Mouse (Mus musculus) midbrain, embryonic 16.5 days (tissue): ENCODE measurements at regions not wholly inside any gene's neighbourhood (a gene's known extent, or its start where the extent isn't known, plus 50 kb on each side); places are given as distances from the start of the nearest gene placed in this dataset.

Experiments used
- ATAC-seq: fragments of 200-750 bp; cut with Nextera tagmentation; 2 replicates; pipeline ENCODE4 v1.8.0; 2017; ENCODE audit warnings: moderate TSS enrichment
- H3K27ac ChIP-seq: fragments of 300-500 bp; sonication (generic); 2 replicates; pipeline ENCODE4 v1.5.1; 2014; ENCODE audit warnings: mild to moderate bottlenecking, low read length, mixed read lengths
- H3K27me3 ChIP-seq: fragments of 300-500 bp; sonication (generic); 2 replicates; pipeline ENCODE4 v1.6.1; 2014; ENCODE audit warnings: low read depth, low read length, mixed read lengths; ENCODE audit not compliant: control insufficient read depth, insufficient read depth
- H3K36me3 ChIP-seq: fragments of 300-500 bp; sonication (generic); 2 replicates; pipeline ENCODE4 v1.6.1; 2014; ENCODE audit warnings: mild to moderate bottlenecking, low read length, moderate library complexity, mixed read lengths; ENCODE audit not compliant: control insufficient read depth, insufficient read depth
- H3K4me1 ChIP-seq: fragments of 300-500 bp; sonication (generic); 2 replicates; pipeline ENCODE4 v1.6.1; 2014; ENCODE audit warnings: mild to moderate bottlenecking, low read length, mixed read lengths; ENCODE audit not compliant: control insufficient read depth, insufficient read depth
- H3K4me2 ChIP-seq: fragments of 300-500 bp; sonication (generic); 2 replicates; pipeline ENCODE4 v1.6.1; 2014; ENCODE audit warnings: mild to moderate bottlenecking, low read length, mixed read lengths
- H3K4me3 ChIP-seq: fragments of 300-500 bp; sonication (generic); 2 replicates; pipeline ENCODE4 v1.5.1; 2014; ENCODE audit warnings: low read depth, mild to moderate bottlenecking, low read length, moderate library complexity, mixed read lengths
- H3K9ac ChIP-seq: fragments of 300-500 bp; sonication (generic); 2 replicates; pipeline ENCODE4 v1.6.1; 2014; ENCODE audit warnings: low read depth, low read length, mixed read lengths
- H3K9me3 ChIP-seq: fragments of 300-500 bp; sonication (generic); replicated peaks from 2 replicates; pipeline ENCODE4 v1.6.1; 2014; ENCODE audit warnings: mild to moderate bottlenecking, low read length, mixed read lengths; ENCODE audit not compliant: control insufficient read depth, poor library complexity, severe bottlenecking
- WGBS: fragments of 180-500 bp; shearing (Covaris S2); extraction: QIAGEN DNeasy Blood & Tissue Kit; methylation state at CpG from one replicate; pipeline ENCODE4 v1.1.7; 2014; 5-methylcytosine and 5-hydroxymethylcytosine counted together

DNA sequence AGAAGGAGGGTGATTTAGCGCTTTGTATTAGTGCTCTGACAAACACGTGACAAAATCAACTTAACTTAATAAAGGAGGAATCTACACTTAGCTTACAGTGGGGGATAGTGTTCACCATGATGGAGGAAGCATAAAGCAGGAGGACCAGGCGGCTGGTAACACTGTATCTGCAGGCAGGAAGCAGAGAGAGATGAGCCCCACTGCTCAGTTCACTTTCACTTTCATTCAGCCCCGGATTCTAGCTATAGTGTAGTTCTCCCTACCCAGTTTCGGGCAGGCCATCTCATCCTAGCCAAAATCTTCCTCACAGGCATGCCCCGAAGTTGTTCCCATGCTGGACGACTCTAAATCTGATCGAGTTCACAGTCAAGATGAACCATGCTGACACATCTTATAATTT, 71.3 kb upstream of the Ado start:
- no peak for ATAC-seq
- Histone ChIP-seq H3K27me3 (no peaks in the 10 kb centered on the region), H3K4me1 (no peaks in the 10 kb centered on the region), H3K4me2 (no peak overlapping the region), H3K36me3 (no peaks in the 10 kb centered on the region), H3K9ac (no peak overlapping the region), H3K27ac (no peak overlapping the region), H3K9me3 (no peaks in the 10 kb centered on the region), H3K4me3 (no peak overlapping the region)
- WGBS = 82% methylated on average over 8 of the region's 8 CpGs

- Histone ChIP-seq H3K27ac (no peak overlapping the region), H3K9ac (no peak overlapping the region), H3K27me3 (no peaks in the 10 kb centered on the region), H3K4me2 (no peak overlapping the region), H3K4me3 (no peak overlapping the region), H3K36me3 (no peaks in the 10 kb centered on the region), H3K4me1 (no peaks in the 10 kb centered on the region), H3K9me3 (no peaks in the 10 kb centered on the region)
- no peak for ATAC-seq
- 83% methylated on average over 5 of the region's 5 CpGs for WGBS
Observed at GRCm38 (mm10) chr10:67618112-67618511, 69.4 kb upstream of the Ado start.

DNA sequence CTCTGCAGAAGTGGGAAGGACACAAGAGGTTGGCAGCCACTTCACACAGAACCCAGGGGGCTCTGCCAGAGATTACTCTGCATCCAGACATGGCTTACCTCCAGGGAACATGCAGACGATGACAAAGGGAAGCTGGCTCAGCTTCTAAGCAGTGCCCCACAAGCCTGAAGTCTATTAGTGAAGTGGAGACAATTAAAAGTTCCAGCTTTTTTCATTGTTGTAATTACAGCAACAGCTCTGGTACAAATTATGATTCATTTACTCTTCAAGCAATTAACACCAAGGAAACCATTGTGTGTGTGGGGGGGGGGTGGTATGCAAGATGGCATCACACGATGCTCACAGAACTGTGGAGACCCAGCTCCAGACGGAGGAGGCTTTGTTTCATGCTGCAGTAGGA, 66.3 kb upstream of the Ado start:
- no peak for ATAC-seq
- 51% methylated on average over 3 of the region's 3 CpGs for WGBS
- Histone ChIP-seq H3K36me3 (no peaks in the 10 kb centered on the region), H3K9ac (no peak overlapping the region), H3K27ac (no peak overlapping the region), H3K4me3 (no peak overlapping the region), H3K4me2 (no peak overlapping the region), H3K27me3 (no peaks in the 10 kb centered on the region), H3K4me1 (no peaks in the 10 kb centered on the region), H3K9me3 (no peaks in the 10 kb centered on the region)

GRCm38 (mm10) chr10:67610689-67611088, 61.9 kb upstream of the Ado start:
- WGBS = 90% methylated on average over 6 of the region's 6 CpGs
- Histone ChIP-seq H3K4me2 (no peak overlapping the region), H3K9me3 (no peaks in the 10 kb centered on the region), H3K36me3 (no peaks in the 10 kb centered on the region), H3K4me3 (no peak overlapping the region), H3K27me3 (no peaks in the 10 kb centered on the region), H3K9ac (no peak overlapping the region), H3K4me1 (no peaks in the 10 kb centered on the region), H3K27ac (no peak overlapping the region)
- no peak for ATAC-seq

DNA sequence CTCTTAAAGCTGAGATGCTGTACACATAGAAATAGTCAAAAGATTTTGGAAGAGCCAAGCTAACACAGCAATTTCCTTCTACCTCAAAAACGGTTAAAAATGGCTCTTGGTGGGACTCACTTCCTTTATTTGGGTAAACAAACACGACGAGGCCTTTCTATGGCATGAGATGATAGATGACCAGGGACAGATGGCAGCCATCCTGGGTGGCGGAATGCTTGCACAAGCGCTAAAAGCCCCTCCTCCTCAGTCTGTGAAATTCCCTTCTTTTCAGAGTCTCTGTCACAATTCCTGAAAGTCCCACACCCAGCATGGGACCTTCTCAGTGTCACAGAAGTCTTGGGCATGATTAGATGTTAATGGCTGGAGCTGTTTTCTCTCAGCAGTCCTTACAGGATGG, 59.3 kb upstream of the Ado start:
- H3K9ac ChIP-seq = no peak overlapping the region
- H3K27ac ChIP-seq = no peak overlapping the region
- no peaks in the 10 kb centered on the region for H3K36me3 ChIP-seq
- H3K27me3 ChIP-seq = no peaks in the 10 kb centered on the region
- no peak for ATAC-seq
- H3K4me1 ChIP-seq = no peaks in the 10 kb centered on the region
- no peaks in the 10 kb centered on the region for H3K9me3 ChIP-seq
- no peak overlapping the region for H3K4me2 ChIP-seq
- H3K4me3 ChIP-seq = no peak overlapping the region
- WGBS = 72% methylated on average over 5 of the region's 5 CpGs

- no peak overlapping the region for H3K4me3 ChIP-seq
- WGBS = 81% methylated on average over 9 of the region's 9 CpGs
Observed at GRCm38 (mm10) chr10:67607297-67608032, 58.7 kb upstream of the Ado start.

GRCm38 (mm10) chr10:67606739-67607138, 58.0 kb upstream of the Ado start:
- 81% methylated on average over 1 of the region's 1 CpGs for WGBS
- no peak overlapping the region for H3K4me3 ChIP-seq
- H3K9ac ChIP-seq = no peak overlapping the region
- H3K9me3 ChIP-seq = no peaks in the 10 kb centered on the region
- no peaks in the 10 kb centered on the region for H3K27me3 ChIP-seq
- H3K4me1 ChIP-seq = no peaks in the 10 kb centered on the region
- H3K27ac ChIP-seq = no peak overlapping the region
- H3K4me2 ChIP-seq = no peak overlapping the region
- no peak for ATAC-seq
- no peaks in the 10 kb centered on the region for H3K36me3 ChIP-seq

More at GRCm38 (mm10) chr10:67607297-67608032, 58.7 kb upstream of the Ado start:
- ATAC-seq = no peak
- H3K9me3 ChIP-seq = no peaks in the 10 kb centered on the region
- no peaks in the 10 kb centered on the region for H3K4me1 ChIP-seq
- H3K4me2 ChIP-seq = no peak overlapping the region
- H3K9ac ChIP-seq = no peak overlapping the region
- H3K36me3 ChIP-seq = no peaks in the 10 kb centered on the region
- no peak overlapping the region for H3K27ac ChIP-seq
- H3K27me3 ChIP-seq = no peaks in the 10 kb centered on the region

DNA sequence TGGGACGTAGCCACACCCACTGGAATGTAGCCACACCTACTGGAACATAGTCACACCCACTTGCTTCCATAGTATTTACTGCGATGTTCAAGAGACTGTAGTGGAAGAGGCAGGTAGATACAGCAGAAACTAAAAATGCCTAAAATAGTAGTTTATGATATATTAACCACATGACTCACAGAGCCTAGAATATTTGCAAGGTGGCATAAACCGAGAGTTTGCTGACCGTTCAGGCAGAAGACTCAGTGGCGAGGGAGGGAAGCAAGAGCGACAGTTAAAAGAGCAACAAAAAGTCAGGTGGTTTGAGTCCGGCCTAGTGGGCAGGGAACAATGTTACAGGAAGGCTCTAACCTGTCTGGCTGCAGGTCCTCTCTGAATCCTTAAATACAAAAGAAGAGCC, 50.6 kb upstream of the Ado start:
- Histone ChIP-seq H3K9me3 (no peaks in the 10 kb centered on the region), H3K4me3 (no peak overlapping the region), H3K4me2 (no peak overlapping the region), H3K27me3 (no peaks in the 10 kb centered on the region), H3K4me1 (no peaks in the 10 kb centered on the region), H3K27ac (no peak overlapping the region), H3K36me3 (no peaks in the 10 kb centered on the region), H3K9ac (no peak overlapping the region)
- no peak for ATAC-seq
- WGBS = 94% methylated on average over 7 of the region's 7 CpGs

- Histone ChIP-seq H3K27me3 (no peaks in the 10 kb centered on the region), H3K27ac (no peak overlapping the region), H3K4me3 (no peak overlapping the region), H3K9ac (no peak overlapping the region), H3K9me3 (no peaks in the 10 kb centered on the region), H3K36me3 (no peaks in the 10 kb centered on the region), H3K4me2 (no peak overlapping the region), H3K4me1 (no peaks in the 10 kb centered on the region)
- 78% methylated on average over 7 of the region's 7 CpGs for WGBS
- ATAC-seq = no peak
Observed at GRCm38 (mm10) chr10:67598590-67599047, 49.9 kb upstream of the Ado start.
